Mouse (Mus musculus) MEL (cell line): ENCODE measurements at regions not wholly inside any gene's neighbourhood (a gene's known extent, or its start where the extent isn't known, plus 50 kb on each side); places are given as distances from the start of the nearest gene placed in this dataset.

Source experiments
- BHLHE40 ChIP-seq: IDR thresholded peaks from 2 replicates; pipeline ENCODE4 v1.6.1; 2012; ENCODE audit warnings: low read depth, mild to moderate bottlenecking, inconsistent platforms, low read length, improper control_type of control experiment, borderline replicate concordance
- CTCF ChIP-seq, 3 experiments: IDR thresholded peaks in 2 of 3; conservative IDR thresholded peaks in 1 of 3; 2 replicates each; pipeline ENCODE4 v1.5.1; 2011 to 2012; ENCODE audit warnings: low read length in 3 of 3, low read depth in 2 of 3, mild to moderate bottlenecking in 2 of 3, improper control_type of control experiment in 1 of 3, inconsistent platforms in 1 of 3, mixed read lengths in 1 of 3, moderate library complexity in 1 of 3; ENCODE audit not compliant: control insufficient read depth in 1 of 3, insufficient read depth in 1 of 3, poor library complexity in 1 of 3, severe bottlenecking in 1 of 3
- EP300 ChIP-seq, 2 experiments: IDR thresholded peaks; 2 replicates each; pipeline ENCODE4 v1.6.1; 2011; ENCODE audit warnings: improper control_type of control experiment in 2 of 2, low read length in 2 of 2, low read depth in 1 of 2, mild to moderate bottlenecking in 1 of 2
- GATA1 ChIP-seq: IDR thresholded peaks from 2 replicates; pipeline ENCODE4 v1.6.1; 2011; ENCODE audit warnings: low read depth, low read length, improper control_type of control experiment
- HCFC1 ChIP-seq: IDR thresholded peaks from 2 replicates; pipeline ENCODE4 v1.6.1; 2012; ENCODE audit warnings: low read depth, mild to moderate bottlenecking, inconsistent platforms, low read length, improper control_type of control experiment, moderate library complexity
- MAX ChIP-seq: IDR thresholded peaks from 2 replicates; pipeline ENCODE4 v1.6.1; 2011; ENCODE audit warnings: low read length, improper control_type of control experiment
- NELFE ChIP-seq: IDR thresholded peaks from 2 replicates; pipeline ENCODE4 v1.6.1; 2011; ENCODE audit warnings: low read depth, low read length, improper control_type of control experiment
- NRF1 ChIP-seq: IDR thresholded peaks from 2 replicates; pipeline ENCODE4 v1.6.1; 2014; ENCODE audit warnings: low read depth, mild to moderate bottlenecking, inconsistent platforms, low read length, improper control_type of control experiment, moderate library complexity; ENCODE audit not compliant: poor library complexity, insufficient read depth, severe bottlenecking
- POLR2A ChIP-seq, 2 experiments: IDR thresholded peaks; 2 replicates each; pipeline ENCODE4 v1.6.1; 2011 to 2012; ENCODE audit warnings: low read length in 2 of 2, mild to moderate bottlenecking in 2 of 2, control low read depth in 1 of 2, improper control_type of control experiment in 1 of 2, low read depth in 1 of 2, moderate library complexity in 1 of 2; ENCODE audit not compliant: control insufficient read depth in 1 of 2, insufficient read depth in 1 of 2, poor library complexity in 1 of 2
- RCOR1 ChIP-seq: IDR thresholded peaks from 2 replicates; pipeline ENCODE4 v1.6.1; 2012; ENCODE audit warnings: low read depth, mild to moderate bottlenecking, inconsistent platforms, low read length, improper control_type of control experiment
- TBP ChIP-seq: IDR thresholded peaks from 2 replicates; pipeline ENCODE4 v1.8.0; 2011; ENCODE audit warnings: low read depth, low read length, improper control_type of control experiment
- UBTF ChIP-seq: IDR thresholded peaks from 2 replicates; pipeline ENCODE4 v1.6.1; 2012; ENCODE audit warnings: low read depth, mild to moderate bottlenecking, inconsistent platforms, low read length, improper control_type of control experiment, moderate library complexity, borderline replicate concordance; ENCODE audit not compliant: insufficient read depth
- ZMIZ1 ChIP-seq: IDR thresholded peaks from 2 replicates; pipeline ENCODE4 v1.6.1; 2012; ENCODE audit warnings: low read depth, mild to moderate bottlenecking, inconsistent platforms, low read length, improper control_type of control experiment, moderate library complexity

DNA sequence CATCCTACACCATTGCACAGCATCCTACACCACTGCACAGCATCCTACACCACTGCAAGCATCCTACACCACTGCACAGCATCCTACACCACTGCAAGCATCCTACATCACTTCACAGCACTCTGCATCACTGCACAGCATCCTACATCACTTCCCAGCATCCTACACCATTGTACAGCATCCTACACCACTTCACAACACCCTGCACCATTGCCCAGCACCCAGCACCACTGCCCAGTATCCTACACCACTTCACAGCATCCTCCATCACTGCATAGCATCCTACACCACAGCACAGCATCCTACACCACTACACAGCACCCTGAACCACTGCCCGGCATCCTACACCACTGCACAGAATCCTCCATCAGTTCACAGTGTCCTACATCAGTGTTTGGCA lies 92.8 kb downstream of the Spata18 start:
- TF ChIP-seq MAX (no peak), ZMIZ1 (no peak), BHLHE40 (no peak), CTCF (IDR thresholded peaks at IDR 0.05 in 2 of 3, conservative IDR thresholded peaks at IDR 0.05 in 1 of 3; ENCODE audit: control insufficient read depth in 1 of 3, insufficient read depth in 1 of 3, low read depth in 2 of 3, low read length in 3 of 3, poor library complexity in 1 of 3, severe bottlenecking in 1 of 3) (no peak), GATA1 (no peak), UBTF (no peak), POLR2A (IDR thresholded peaks at IDR 0.05; ENCODE audit: control insufficient read depth in 1 of 2, insufficient read depth in 1 of 2, low read depth in 1 of 2, low read length in 2 of 2, poor library complexity in 1 of 2) (no peak), TBP (no peak), EP300 (IDR thresholded peaks at IDR 0.05; ENCODE audit: low read depth in 1 of 2, low read length in 2 of 2) (no peak), NRF1 (no peak), NELFE (no peak), RCOR1 (no peak), HCFC1 (no peak)
